Mouse (Mus musculus) midbrain, embryonic 16.5 days (tissue): Measurements from ENCODE around the gene 6430548M08Rik. TPM values are rescaled to one million over a fixed set of nuclear protein-coding genes. Genes with fewer than 3 reads are reported as not detected.

ENCODE experiments used
- ATAC-seq: fragments of 200-750 bp; cut with Nextera tagmentation; 2 replicates; pipeline ENCODE4 v1.8.0; 2017; ENCODE audit warnings: moderate TSS enrichment
- H3K27ac ChIP-seq: fragments of 300-500 bp; sonication (generic); 2 replicates; pipeline ENCODE4 v1.5.1; 2014; ENCODE audit warnings: mild to moderate bottlenecking, low read length, mixed read lengths
- H3K27me3 ChIP-seq: fragments of 300-500 bp; sonication (generic); 2 replicates; pipeline ENCODE4 v1.6.1; 2014; ENCODE audit warnings: low read depth, low read length, mixed read lengths; ENCODE audit not compliant: control insufficient read depth, insufficient read depth
- H3K36me3 ChIP-seq: fragments of 300-500 bp; sonication (generic); 2 replicates; pipeline ENCODE4 v1.6.1; 2014; ENCODE audit warnings: mild to moderate bottlenecking, low read length, moderate library complexity, mixed read lengths; ENCODE audit not compliant: control insufficient read depth, insufficient read depth
- H3K4me1 ChIP-seq: fragments of 300-500 bp; sonication (generic); 2 replicates; pipeline ENCODE4 v1.6.1; 2014; ENCODE audit warnings: mild to moderate bottlenecking, low read length, mixed read lengths; ENCODE audit not compliant: control insufficient read depth, insufficient read depth
- H3K4me2 ChIP-seq: fragments of 300-500 bp; sonication (generic); 2 replicates; pipeline ENCODE4 v1.6.1; 2014; ENCODE audit warnings: mild to moderate bottlenecking, low read length, mixed read lengths
- H3K4me3 ChIP-seq: fragments of 300-500 bp; sonication (generic); 2 replicates; pipeline ENCODE4 v1.5.1; 2014; ENCODE audit warnings: low read depth, mild to moderate bottlenecking, low read length, moderate library complexity, mixed read lengths
- H3K9ac ChIP-seq: fragments of 300-500 bp; sonication (generic); 2 replicates; pipeline ENCODE4 v1.6.1; 2014; ENCODE audit warnings: low read depth, low read length, mixed read lengths
- H3K9me3 ChIP-seq: fragments of 300-500 bp; sonication (generic); replicated peaks from 2 replicates; pipeline ENCODE4 v1.6.1; 2014; ENCODE audit warnings: mild to moderate bottlenecking, low read length, mixed read lengths; ENCODE audit not compliant: control insufficient read depth, poor library complexity, severe bottlenecking
- WGBS: fragments of 180-500 bp; shearing (Covaris S2); extraction: QIAGEN DNeasy Blood & Tissue Kit; methylation state at CpG from one replicate; pipeline ENCODE4 v1.1.7; 2014; 5-methylcytosine and 5-hydroxymethylcytosine counted together
- polyA plus RNA-seq: library from polyadenylated mRNA; unstranded; fragments of >200 nt; fragmentation: Nextera tagmentation; extraction: Ambion mirVana; gene quantifications from 2 replicates; pipeline ENCODE4 v1.2.1, GENCODE M21; 2015

6430548M08Rik gene
- polyA plus RNA-seq, 1 experiment from 2014 or later: 40.2 TPM

- no peaks in the 10 kb centered on the region for H3K9me3 ChIP-seq
- H3K9ac ChIP-seq: no peak overlapping the region
- H3K36me3 ChIP-seq: no peaks in the 10 kb centered on the region
- H3K4me3 ChIP-seq: no peak overlapping the region
- H3K4me2 ChIP-seq: no peak overlapping the region
- no peaks in the 10 kb centered on the region for H3K27me3 ChIP-seq
- 78% methylated on average over 7 of the region's 7 CpGs for WGBS
- ATAC-seq: no peak
- H3K27ac ChIP-seq: no peak overlapping the region
- no peaks in the 10 kb centered on the region for H3K4me1 ChIP-seq
Measured at GRCm38 (mm10) chr8:120204736-120205360, 90.9 kb downstream of the 6430548M08Rik start.

DNA sequence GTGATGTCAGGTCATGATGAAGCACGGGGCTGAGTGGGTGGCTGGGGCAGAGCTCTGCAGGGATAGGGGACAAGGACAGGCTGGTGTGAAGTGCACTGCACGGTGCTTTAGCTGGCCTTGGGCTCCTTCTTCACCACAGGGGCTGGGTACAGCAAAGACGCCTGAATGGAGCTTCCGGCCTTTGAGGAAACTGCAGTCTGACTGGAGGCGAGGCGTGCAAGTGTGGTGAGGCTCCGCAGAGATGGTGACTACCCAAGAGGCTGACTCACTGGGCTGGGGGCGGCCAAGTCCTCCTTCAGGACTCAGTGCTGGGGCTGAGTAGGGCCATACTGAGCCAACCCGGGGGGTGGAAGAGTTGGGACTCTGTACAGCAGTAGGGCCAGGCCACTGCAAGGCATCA lies 92.0 kb downstream of the 6430548M08Rik start:
- no peaks in the 10 kb centered on the region for H3K9me3 ChIP-seq
- H3K4me1 ChIP-seq: no peaks in the 10 kb centered on the region
- no peak overlapping the region for H3K4me3 ChIP-seq
- no peak overlapping the region for H3K4me2 ChIP-seq
- H3K27ac ChIP-seq: no peak overlapping the region
- ATAC-seq: no peak
- no peaks in the 10 kb centered on the region for H3K27me3 ChIP-seq
- 75% methylated on average over 9 of the region's 9 CpGs for WGBS
- no peak overlapping the region for H3K9ac ChIP-seq
- no peaks in the 10 kb centered on the region for H3K36me3 ChIP-seq

- no peak overlapping the region for H3K4me3 ChIP-seq
- H3K27ac ChIP-seq: no peak overlapping the region
- H3K27me3 ChIP-seq: no peaks in the 10 kb centered on the region
- no peak overlapping the region for H3K4me2 ChIP-seq
- no peak for ATAC-seq
- H3K9me3 ChIP-seq: no peaks in the 10 kb centered on the region
- H3K4me1 ChIP-seq: no peaks in the 10 kb centered on the region
- no peak overlapping the region for H3K9ac ChIP-seq
- WGBS: 83% methylated on average over 8 of the region's 8 CpGs
- H3K36me3 ChIP-seq: no peaks in the 10 kb centered on the region
Measured at GRCm38 (mm10) chr8:120207364-120207763, 93.4 kb downstream of the 6430548M08Rik start.

GRCm38 (mm10) chr8:120208113-120208512 lies 94.2 kb downstream of the 6430548M08Rik start:
- Histone ChIP-seq H3K9me3 (no peaks in the 10 kb centered on the region), H3K4me2 (no peak overlapping the region), H3K9ac (no peak overlapping the region), H3K27me3 (no peaks in the 10 kb centered on the region), H3K4me3 (no peak overlapping the region), H3K27ac (no peak overlapping the region), H3K36me3 (no peaks in the 10 kb centered on the region), H3K4me1 (no peaks in the 10 kb centered on the region)
- ATAC-seq: no peak
- 77% methylated on average over 11 of the region's 11 CpGs for WGBS

GRCm38 (mm10) chr8:120211345-120211744 lies 97.4 kb downstream of the 6430548M08Rik start:
- Histone ChIP-seq H3K27me3 (no peaks in the 10 kb centered on the region), H3K4me1 (peaks cover 6% of the 10 kb centered on the region), H3K9me3 (no peaks in the 10 kb centered on the region), H3K36me3 (no peaks in the 10 kb centered on the region), H3K4me2 (no peak overlapping the region), H3K27ac (no peak overlapping the region), H3K9ac (no peak overlapping the region), H3K4me3 (no peak overlapping the region)
- 18% methylated on average over 4 of the region's 4 CpGs for WGBS
- no peak for ATAC-seq

GRCm38 (mm10) chr8:120212596-120212995 lies 98.6 kb downstream of the 6430548M08Rik start:
- Histone ChIP-seq H3K4me3 (no peak overlapping the region), H3K9me3 (no peaks in the 10 kb centered on the region), H3K27ac (no peak overlapping the region), H3K36me3 (no peaks in the 10 kb centered on the region), H3K9ac (no peak overlapping the region), H3K4me1 (peaks cover 9% of the 10 kb centered on the region), H3K27me3 (no peaks in the 10 kb centered on the region), H3K4me2 (no peak overlapping the region)
- ATAC-seq: no peak
- 87% methylated on average over 7 of the region's 7 CpGs for WGBS

- Histone ChIP-seq H3K4me3 (no peak overlapping the region), H3K4me2 (no peak overlapping the region), H3K27ac (no peak overlapping the region), H3K36me3 (no peaks in the 10 kb centered on the region), H3K9ac (no peak overlapping the region), H3K27me3 (no peaks in the 10 kb centered on the region), H3K9me3 (no peaks in the 10 kb centered on the region), H3K4me1 (peaks cover 9% of the 10 kb centered on the region)
- 97% methylated on average over 3 of the region's 3 CpGs for WGBS
- no peak for ATAC-seq
Measured at GRCm38 (mm10) chr8:120213229-120213628, 99.3 kb downstream of the 6430548M08Rik start.

GRCm38 (mm10) chr8:120213939-120214338 lies 100.0 kb downstream of the 6430548M08Rik start:
- no peaks in the 10 kb centered on the region for H3K36me3 ChIP-seq
- peaks cover 9% of the 10 kb centered on the region for H3K4me1 ChIP-seq
- ATAC-seq: no peak
- H3K9me3 ChIP-seq: no peaks in the 10 kb centered on the region
- no peak overlapping the region for H3K4me3 ChIP-seq
- no peak overlapping the region for H3K27ac ChIP-seq
- no peak overlapping the region for H3K4me2 ChIP-seq
- whole genome bisulfite sequencing: 47% methylated on average over 5 of the region's 5 CpGs
- no peak overlapping the region for H3K9ac ChIP-seq
- H3K27me3 ChIP-seq: no peaks in the 10 kb centered on the region
